Mouse (Mus musculus): Measurements from ENCODE around the gene Lrrk2.

Lrrk2 gene

DNA sequence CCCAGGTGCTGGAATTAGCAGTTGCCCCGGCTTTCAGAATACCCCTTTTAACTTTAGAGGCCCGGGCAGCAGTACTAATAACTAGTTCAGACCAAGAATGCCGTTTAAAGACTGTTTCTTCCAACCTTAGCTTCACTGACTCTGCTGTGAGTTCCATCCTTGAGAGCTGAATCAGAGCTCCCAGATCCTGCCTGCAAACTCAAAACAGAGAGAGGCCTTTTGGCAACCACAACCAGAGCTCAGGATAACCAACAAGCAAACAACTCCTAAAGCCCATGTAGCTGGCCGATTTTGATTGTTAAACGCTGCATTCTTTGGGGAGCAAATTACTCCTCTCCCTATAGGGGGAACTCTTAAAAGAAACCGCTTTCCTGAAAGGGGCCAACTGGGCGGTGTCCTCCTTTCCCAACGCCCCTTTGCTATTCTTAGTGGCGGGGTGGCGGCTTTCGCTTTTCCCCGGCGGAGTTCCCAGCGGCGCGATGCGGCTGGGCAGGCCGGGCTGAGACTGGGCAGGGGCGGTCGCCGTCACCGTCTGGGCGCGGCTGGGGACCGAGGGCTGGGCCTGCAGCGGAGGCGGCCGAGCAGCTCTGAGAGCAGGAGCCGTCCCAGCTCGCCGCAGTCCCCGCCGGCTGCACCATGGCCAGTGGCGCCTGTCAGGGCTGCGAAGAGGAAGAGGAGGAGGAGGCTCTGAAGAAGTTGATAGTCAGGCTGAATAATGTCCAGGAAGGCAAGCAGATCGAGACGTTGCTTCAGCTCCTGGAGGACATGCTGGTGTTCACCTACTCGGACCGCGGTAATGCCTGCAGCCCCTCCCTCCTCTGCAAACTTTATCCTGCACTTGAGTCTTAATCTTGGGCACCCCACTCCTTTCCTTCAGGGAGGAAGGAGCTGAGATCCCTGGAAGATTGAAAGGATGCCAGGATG lies at the start of gene Lrrk2:
Gene Lrrk2 (plus strand): TSS at position 531 of the 924 bp plus-strand sequence.
- DNase-seq = peak; percentile 77

DNA sequence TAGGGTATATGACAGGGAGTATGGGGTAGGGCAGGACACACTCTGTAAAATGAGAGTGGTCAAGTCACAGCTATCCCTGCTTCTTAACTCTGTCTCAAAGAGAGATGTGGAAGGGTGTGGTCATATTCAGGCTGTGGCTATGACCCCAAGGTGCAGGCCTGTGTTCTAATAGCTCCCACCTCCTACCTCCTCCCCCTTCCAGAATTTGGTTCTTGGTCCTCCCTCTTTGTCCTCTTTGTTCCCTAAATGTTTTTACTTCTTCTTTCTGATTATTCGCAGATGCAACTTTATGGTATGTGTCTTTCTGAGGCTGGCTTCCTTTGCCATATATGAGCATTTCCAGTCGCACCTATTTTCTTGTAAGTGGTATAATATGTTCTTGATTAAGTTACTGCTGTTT lies 48.5 kb upstream of the Lrrk2 start:
- no peak for DNase-seq

DNA sequence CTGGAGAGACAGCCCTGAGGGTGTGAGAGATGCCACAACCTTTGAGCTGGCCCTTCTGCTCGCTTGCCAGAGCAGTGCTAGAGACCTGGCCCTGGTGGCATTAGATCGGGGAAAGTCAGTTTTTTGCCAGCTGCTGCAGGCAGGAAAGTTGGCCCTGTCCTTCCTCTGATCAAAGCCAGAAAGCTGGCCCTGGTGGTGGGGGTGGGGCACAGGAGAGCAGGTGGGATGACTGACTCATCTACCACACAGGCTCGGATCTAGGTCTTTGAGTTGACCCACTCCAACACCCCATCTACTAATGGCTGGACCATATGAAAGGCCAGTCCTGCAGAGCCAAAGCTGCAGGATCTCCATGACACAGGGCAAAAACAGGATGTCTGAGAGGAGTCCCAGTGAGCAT lies 43.8 kb upstream of the Lrrk2 start:
- no peak for DNase-seq

DNA sequence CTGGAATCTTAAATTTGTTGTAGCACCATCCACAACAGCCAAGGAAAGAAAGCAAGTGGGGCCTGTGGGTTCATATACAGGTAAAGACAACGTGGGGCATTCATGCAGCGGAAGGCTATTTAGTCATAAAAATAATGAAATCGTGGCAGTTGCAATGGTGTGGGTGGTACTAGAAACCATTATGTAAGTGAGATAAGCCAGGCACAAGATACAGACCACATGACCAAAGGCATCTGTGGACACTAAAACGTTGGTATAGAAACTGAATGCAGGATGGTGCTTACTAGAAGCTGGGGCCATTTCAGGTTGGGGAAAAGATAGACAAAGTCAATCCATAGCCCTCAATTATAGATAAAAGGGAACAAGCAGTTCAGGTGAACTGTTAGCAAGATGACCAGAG lies 40.5 kb upstream of the Lrrk2 start:
- DNase-seq = no peak

DNA sequence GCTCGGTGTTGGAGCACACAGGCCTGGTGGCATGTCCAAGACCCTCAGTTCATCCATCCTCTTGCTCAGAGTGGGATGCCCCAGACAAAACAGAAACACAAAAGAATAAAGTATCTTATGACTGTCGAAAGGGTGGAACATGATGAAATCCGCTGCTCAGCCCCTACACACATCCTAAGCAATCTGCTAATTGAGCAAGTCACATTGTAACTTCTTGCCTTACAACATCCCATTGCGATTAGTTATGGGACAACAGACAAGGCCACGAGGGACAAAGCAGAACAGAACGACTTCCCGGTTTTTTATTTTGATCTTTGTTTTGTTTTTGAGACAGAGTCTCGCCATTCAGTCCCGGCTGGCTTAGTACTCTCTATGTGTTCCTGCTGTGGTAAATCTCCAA lies 39.9 kb upstream of the Lrrk2 start:
- DNase-seq = no peak

DNA sequence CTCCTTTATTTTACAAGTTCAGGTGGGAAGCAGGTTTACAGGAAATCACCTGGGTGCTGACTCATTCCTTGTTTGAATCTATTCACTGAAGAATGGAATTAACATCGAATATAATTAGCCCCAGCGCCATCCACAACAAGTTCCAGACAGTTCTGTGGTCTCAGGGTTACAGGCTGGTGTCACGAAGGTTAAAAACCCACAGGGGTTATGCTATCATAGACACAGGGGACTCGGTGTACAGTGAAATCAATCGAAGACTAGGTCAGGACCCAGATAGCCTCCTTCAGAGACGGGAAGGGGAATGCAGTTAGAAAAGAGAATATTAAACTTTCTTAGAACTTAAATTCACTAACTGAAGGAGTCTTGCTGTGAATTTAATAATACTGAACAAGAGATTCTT lies 39.2 kb upstream of the Lrrk2 start:
- no peak for DNase-seq

DNA sequence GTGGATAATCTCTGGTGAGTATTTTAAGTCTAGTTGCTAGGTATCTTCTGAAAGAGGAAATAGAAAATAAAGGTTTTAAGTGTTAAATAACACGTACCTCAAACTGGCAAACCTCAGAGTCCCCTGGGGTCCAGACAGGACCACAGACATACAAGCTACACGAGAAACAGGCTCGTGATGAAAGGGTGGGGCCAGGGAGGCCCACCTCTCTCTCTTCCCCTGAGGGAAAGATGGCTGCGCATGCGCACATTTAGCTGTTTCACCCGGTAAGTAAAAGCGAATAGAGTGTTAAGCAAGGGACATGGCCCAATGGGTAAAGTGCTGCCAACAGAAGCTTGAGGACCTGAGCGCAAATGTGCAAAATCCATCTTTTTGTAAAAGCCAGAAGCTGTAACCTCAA lies 38.7 kb upstream of the Lrrk2 start:
- DNase-seq = no peak

DNA sequence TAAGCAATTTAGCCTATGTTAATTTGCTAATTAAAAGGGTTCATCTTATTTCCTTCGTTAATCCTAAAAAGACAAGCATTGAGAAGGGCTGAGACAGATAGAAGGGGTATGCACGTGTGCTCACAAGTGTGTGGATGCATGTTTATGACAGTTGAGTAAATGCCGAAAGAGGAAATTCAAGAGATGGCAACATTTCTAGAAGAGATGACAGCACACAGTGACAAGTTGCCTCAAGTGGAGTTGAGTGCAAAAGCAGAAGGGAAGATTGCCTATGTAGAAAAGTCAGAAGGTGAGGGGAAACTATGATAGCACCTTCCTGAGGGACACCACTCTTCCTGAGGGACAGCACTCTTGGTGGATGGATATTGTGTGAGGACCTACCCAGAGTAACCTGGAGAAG lies 31.3 kb upstream of the Lrrk2 start:
- DNase-seq = no peak

DNA sequence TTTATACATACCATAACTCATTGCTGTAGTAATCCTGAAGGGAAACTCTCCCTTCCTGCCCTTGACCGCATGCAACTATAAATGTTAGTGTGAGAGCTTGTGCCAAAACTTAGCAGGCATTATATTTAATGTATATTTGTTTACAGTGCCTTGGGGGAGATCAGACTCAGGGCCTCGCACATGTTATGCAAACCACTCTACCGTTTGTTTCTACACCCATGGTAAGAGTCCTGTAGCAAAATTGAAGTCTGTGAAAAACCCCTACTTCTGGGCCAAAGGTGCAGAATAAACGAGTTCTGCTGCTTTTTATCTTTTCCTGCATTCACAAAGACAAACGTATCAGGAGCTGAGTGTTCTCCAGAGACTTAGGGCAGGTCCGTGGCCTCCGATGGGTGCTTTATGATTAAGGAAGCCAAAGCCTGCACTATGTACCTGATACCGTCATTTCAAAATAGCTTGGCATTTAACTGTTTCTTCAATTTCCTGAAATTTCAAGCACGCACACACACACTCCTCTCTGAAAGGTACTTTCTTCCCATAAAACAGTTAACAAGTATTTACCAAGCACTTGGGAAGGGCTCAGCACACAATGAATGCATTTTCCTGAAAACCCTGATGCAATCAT lies 30.2 kb upstream of the Lrrk2 start:
- DNase-seq = no peak

DNA sequence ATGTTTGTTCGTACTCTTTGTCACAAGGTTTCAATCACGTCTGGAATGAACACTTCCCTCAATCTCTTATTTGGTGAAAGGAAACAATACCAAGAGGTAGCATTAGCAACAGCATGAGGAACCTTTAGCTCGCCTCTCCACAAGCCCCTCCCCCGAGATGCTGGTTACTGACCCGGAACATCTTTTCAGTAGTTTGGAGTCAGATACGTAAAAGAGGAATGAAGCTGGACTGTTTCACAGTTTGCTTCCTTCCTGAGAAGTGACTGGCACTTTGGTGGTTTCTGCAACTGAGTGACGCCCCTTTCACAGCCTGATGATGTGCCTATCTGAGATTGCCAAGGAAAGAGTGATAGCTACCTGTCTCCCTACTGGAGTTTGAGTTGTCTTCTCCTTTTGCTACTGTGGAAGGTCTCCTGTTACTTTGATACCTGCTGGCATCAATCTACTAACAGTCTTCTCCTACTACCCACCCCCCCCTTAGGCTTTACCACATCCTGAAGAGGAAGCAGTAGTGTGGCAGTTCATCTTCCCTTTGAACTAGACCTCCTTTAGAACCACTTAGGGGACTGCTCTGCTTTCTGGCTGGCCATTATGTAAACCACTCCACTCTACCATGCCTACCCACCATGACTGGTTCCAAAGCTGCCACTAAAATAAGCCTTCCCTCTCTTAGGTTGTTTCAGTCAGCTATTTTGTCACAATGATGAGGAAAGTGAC lies 29.2 kb upstream of the Lrrk2 start:
- no peak for DNase-seq

DNA sequence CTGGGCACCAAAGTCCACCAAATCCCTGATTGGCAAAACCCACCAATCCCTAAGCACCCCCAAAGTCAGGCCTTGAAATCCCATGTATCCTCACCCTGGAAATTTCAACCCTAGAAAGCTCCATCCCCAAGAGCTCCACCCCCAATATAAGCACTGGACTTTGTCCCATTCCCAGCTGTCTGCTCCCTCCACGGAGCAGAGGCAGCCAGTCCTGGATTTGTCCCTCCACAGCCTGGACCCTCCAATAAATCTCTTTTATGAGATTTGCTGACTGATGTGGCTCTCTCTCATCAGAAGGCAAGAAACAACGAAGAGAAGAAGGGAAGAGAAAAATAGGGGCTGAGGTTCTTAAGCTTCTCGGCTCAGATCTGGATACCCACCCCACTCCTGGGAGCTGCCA lies 22.7 kb upstream of the Lrrk2 start:
- DNase-seq = no peak

DNA sequence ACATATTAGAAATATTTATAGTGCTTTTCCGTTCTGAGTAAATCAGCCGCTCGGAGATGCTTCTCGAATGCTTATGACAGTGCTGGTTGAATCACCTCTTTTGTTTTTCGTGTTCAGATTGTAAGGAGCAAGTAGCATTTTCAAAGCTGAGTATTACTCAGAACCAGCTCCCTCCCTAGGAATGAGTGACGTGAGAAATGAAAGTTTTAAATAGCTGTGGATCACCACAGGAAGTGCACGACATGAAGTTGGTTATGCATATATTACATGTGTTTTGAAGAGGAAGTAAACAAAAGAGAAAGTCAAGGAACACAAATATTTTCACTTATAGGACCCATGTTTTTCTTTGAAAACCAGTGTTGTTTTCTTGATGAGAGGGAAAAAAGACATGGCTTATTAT lies 21.5 kb upstream of the Lrrk2 start:
- no peak for DNase-seq

DNA sequence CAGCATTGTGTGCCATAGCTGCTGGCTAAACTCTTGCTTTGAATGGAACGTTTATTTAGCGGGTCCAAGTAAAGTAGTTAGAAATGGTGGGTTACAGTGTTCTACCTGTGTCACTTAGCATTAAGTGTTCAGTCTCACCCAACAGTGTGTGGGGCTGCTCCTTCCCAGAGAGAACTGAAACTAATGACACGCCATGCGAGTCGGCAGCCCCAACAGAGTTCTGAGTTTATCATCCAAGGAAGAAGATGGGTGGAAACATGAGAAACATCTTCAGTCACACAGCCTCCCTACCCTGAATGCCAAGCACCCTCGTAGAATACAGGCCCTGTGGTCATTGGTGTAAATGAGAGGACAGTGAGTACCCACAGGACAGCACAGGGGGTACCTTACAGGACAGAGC lies 14.7 kb upstream of the Lrrk2 start:
- DNase-seq = no peak

DNA sequence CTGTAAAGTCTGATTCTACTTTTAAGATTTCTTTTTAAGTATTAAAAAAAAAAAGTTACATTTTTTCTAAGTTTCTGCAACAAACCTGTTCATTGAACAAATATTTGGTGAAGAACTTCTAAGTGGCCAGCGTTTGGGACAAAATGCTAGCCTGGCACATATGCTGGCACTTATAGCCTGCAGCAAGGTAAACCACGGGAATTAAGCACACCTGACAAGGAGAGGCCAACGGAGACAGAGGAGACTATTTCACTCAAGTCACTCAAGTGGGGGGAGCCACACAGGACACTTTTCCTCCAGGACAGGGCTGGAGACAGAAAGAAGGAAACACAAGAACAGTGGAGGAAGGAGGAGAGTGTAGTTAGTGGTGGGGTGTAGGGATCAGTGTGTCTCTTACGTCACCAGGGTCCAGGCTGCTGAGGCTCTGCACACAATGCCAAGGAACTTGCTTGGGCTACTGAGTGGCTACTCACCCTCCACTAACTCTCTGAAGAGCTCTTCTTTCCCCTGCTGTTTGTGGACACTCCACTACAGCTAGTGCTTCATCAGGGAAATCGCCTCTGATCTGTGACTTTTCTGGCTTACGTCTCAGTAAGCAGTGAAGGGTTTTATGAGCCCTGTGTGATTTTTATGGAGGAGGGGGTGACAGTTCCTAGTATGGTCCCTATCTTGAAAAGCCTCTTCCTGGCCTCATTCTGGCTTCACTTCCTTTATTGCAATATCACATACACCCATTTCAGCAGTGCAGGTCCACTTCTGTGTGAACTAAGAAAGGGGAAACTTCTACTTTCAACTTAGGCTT lies 12.5 kb upstream of the Lrrk2 start:
- no peak for DNase-seq

DNA sequence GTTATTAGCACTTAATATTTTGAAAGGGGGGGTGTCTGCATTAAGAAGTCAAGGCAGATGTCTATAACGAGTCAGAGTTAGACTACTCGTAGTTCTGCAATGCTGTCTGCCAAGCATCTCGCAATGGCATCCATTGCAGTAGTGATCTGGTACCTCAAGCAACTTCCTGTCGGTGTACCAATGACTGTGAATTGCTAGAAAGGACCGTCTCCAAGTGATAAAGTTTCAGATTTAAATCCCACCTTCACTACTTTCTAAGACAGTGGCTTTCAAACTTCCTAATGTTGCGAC lies 12.0 kb upstream of the Lrrk2 start:
- DNase-seq = no peak

DNA sequence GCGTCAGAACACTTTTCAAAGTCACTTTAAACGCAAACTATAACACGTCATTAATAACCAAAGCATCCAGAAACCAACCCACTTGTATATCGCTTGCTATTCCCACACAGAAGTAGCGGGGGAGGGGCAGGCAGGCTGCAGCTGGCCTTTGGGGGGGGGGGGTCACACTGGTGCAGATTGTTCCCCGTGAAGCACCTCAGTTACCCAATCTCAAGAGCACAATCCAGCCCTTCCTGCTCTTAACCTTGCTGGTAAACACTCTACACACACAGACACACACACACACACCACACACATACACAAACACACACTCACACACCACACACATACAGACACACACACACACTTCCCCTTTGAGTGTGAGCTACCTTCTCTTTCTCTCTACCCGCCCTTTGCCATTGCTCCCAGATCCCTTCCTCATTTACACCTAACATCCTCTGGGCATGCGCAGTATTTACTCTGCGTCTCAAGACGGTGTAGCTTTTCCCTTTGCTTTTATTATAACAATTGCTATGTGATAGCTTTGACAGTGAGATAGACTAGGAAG lies 8.3 kb upstream of the Lrrk2 start:
- no peak for DNase-seq

DNA sequence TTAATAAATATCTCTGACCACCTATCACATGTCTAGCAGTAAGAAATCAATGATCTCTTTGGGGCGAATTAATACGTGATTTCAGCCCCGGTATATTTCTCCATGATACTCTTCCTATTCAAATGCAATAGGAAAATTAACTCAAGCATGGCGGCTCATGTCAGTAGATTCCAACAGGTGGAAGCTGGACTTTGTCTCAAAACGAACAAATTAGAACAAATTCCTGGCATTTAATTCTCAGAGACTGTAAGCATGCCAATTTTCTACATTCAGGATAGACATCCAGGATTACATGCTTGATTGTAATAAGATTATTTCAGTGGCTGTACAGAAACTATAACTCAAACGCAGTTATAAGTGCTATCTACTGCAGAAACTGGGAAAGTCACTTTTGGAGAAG lies 7.4 kb upstream of the Lrrk2 start:
- no peak for DNase-seq

DNA sequence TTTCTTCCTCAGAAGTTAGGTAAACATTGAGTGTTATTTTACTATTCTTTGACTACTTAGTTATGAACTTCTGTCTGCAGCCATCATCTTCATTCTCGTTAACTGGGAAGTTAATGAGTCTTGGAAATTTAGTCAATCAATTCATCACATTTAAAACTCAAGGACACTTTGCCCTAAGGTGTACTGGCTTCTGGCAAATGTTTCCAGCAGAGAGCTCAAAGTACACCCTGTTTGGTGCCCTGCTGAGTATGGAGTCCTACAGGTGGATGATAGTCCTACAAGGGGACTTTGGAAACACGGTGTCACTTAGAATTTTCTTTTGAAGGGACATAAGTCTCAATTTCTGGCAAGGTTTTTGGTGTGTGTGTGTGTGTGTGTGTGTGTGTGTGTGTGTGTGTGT lies 1.8 kb upstream of the Lrrk2 start:
- DNase-seq = no peak

DNA sequence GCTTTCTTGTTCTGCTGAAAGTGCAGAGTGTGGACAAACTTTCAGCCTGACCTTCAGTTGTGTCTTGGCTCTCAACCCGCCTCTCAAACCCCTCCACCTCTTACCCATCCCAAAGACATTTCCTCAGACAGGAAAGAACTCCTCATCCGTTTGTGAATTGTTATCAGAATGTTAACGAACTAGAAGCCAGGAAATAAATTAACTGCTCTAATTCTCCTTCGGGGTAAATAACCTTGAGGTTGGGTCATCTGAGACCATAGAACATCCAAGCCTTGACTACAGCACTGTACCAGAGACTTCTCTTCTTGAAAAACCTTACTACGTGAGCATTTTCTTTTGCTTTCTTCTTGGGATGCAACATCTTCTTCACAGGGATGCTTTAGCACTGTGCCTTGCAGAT lies 988 bp upstream of the Lrrk2 start:
- peak; percentile 16 for DNase-seq

DNA sequence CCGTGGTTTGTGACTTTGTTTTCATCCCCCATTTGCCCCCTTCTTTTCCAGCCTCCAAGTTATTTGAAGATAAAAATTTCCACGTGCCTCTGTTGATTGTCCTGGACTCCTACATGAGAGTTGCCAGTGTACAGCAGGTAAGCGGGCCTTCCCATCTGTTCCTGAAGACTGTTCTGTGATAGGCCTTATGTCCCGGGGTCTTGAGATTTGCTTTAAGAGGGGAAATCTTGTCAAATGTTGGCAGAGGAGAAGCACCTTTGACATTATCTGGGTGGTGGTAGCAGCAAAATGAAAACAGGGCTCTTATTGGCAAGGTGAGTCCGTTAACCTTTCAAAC lies 562 bp downstream of the Lrrk2 start:
- DNase-seq = peak; percentile 56

DNA sequence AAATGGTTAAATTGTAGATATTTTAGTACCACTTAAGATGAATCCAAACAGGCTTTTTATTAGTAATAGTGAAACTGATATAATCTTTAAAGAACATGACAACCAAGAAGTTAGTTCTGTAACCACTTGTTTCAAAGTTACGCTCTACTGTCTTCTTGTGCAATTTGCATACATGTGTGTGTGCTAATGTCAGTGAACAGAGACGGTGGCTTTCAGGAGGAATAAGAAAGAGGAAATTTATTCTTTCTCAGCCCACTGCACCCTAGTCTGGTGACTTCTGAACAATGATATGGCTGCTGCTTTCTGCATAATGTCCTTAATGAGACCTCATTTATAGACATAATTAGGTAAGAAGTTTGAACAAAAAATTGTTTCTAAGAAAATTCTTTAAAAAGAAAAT lies 7.1 kb downstream of the Lrrk2 start:
- no peak for DNase-seq

DNA sequence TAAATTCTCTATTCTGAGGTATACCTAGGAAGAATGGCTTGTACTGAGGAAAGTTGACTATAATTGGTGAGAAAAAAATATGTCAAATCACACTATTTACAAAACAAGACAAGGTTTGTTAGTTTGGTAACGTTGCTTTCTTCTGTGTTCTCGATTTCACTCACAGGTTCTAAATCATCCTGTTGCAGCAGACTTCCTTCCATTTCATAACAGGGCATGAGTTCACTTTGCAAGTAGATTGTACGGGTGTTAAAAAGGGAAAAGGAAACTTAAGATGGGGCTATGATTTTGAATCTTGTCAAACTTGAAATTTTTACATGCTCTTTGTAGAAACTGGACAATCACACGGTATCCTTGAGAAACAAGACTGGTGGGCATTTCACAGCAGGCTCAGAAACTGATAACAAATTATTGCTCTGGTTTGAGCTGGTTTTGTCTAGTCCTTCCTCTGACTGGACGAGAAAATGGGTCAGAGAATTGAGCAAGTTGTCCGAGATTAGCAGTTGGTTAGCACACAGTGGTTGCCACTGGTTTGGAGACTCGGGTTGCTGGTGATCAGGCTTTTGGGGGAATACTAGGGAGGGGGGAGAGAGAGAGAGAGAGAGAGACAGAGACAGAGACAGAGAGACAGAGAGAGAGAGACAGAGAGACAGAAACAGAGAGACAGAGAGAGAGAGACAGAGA lies 13.0 kb downstream of the Lrrk2 start:
- DNase-seq = no peak

DNA sequence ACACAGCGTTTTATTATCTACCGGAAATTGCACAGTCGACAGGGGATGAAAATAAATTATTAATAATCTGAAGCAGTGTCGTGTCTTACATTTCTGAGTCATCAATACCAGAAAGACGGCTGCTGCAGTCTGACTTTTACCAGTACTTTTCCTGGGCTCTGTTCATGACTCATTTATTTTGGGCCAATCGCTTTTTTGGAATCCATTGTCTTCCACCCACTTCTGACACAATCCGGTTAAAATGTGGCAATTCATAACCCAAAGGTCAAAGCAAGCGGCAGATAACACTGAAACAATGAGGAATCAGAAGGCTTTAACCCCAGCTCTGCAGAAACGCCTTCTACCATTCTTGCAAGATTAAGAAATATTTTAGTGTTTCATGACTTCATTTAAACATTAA lies 17.7 kb downstream of the Lrrk2 start:
- DNase-seq = no peak
